Mouse (Mus musculus): ENCODE measurements around the gene Klk1b3. TPM values are rescaled to one million over a fixed set of nuclear protein-coding genes. Genes with fewer than 3 reads are reported as not detected.

The Klk1b3 gene
- total RNA-seq, 2 experiments from 2014 or later = not detected

Other genes with a start within 250 kb of the Klk1b3 start
- gene Klk1b8, start 247.5 kb upstream of the Klk1b3 start, total RNA-seq (2021) = not detected
- gene Klk1b1, start 231.4 kb upstream of the Klk1b3 start, total RNA-seq (2021) = not detected
- not detected for gene Klk1b9, start 222.1 kb upstream of the Klk1b3 start, total RNA-seq (2021)
- not detected for gene Klk1b11, start 202.3 kb upstream of the Klk1b3 start, total RNA-seq (2021)
- not detected for gene Klk1b26, start 186.0 kb upstream of the Klk1b3 start, total RNA-seq (2021)
- not detected for gene Klk1b27, start 145.9 kb upstream of the Klk1b3 start, total RNA-seq (2021)
- not detected for gene Klk1b21, start 95.9 kb upstream of the Klk1b3 start, total RNA-seq (2021)
- gene Klk1b22, start 85.5 kb upstream of the Klk1b3 start, total RNA-seq (2021) = not detected
- not detected for gene Klk1b16, start 61.4 kb upstream of the Klk1b3 start, total RNA-seq (2021)
- gene Klk1b24, start 10.0 kb upstream of the Klk1b3 start, total RNA-seq (2021) = not detected
- gene Klk1b4, start 9.2 kb downstream of the Klk1b3 start, total RNA-seq (2021) = not detected
- not detected for gene Klk1b5, start 17.8 kb downstream of the Klk1b3 start, total RNA-seq (2021)
- not detected for gene Klk1, start 27.2 kb downstream of the Klk1b3 start, total RNA-seq (2021)
- not detected for gene Gm36864, start 38.0 kb downstream of the Klk1b3 start, total RNA-seq (2021)
- 1 to 10 TPM; 1.3 to 2.1 TPM for gene 1700028J19Rik, start 48.5 kb downstream of the Klk1b3 start, total RNA-seq (2021)
- 100 to 1,000 TPM; 117 to 139 TPM for gene 2410002F23Rik, start 48.5 kb downstream of the Klk1b3 start, total RNA-seq (2021)
- gene Acp4, start 59.2 kb downstream of the Klk1b3 start, total RNA-seq (2021) = not detected
- not detected for gene Gm15517, start 63.3 kb downstream of the Klk1b3 start, total RNA-seq (2021)
- gene Clec11a, start 108.7 kb downstream of the Klk1b3 start, total RNA-seq (2021) = 1 to 10 TPM; 1.9 TPM
- 100 to 1,000 TPM; 439 to 476 TPM for gene Shank1, start 112.1 kb downstream of the Klk1b3 start, total RNA-seq (2021)
- 10 to 100 TPM; 84.0 to 90.2 TPM for gene Syt3, start 185.9 kb downstream of the Klk1b3 start, total RNA-seq (2021)
- 1 to 10 TPM; 4.3 to 5.0 TPM for gene 1700008O03Rik, start 187.6 kb downstream of the Klk1b3 start, total RNA-seq (2021)
- gene Lrrc4b, start 230.8 kb downstream of the Klk1b3 start, total RNA-seq (2021) = 100 to 1,000 TPM; 338 to 365 TPM

Data from layer of hippocampus, postnatal 10 days (tissue).